Mouse (Mus musculus) thymus, postnatal 14 days (tissue): ENCODE measurements around the gene Nudt3.

Experiments
- DNase-seq: peaks from one replicate; pipeline ENCODE4 v3.0.0; 2021

Nudt3 gene

GRCm38 (mm10) chr17:27595659-27596375 is 27.5 kb downstream of the Nudt3 start:
- no peak for DNase-seq

GRCm38 (mm10) chr17:27592565-27592910 is 30.8 kb downstream of the Nudt3 start:
- DNase-seq = no peak

- peak; percentile 24 for DNase-seq
Measured at GRCm38 (mm10) chr17:27591826-27592564, 31.3 kb downstream of the Nudt3 start.

GRCm38 (mm10) chr17:27588231-27588630 is 35.1 kb downstream of the Nudt3 start:
- DNase-seq = no peak

GRCm38 (mm10) chr17:27587252-27587651 is 36.0 kb downstream of the Nudt3 start:
- no peak for DNase-seq

- DNase-seq = no peak
Measured at GRCm38 (mm10) chr17:27586661-27587060, 36.6 kb downstream of the Nudt3 start.

- no peak for DNase-seq
Measured at GRCm38 (mm10) chr17:27583185-27583894, 40.0 kb downstream of the Nudt3 start.

- DNase-seq = no peak
Measured at GRCm38 (mm10) chr17:27580392-27581068, 42.8 kb downstream of the Nudt3 start.

- DNase-seq = no peak
Measured at GRCm38 (mm10) chr17:27579816-27580215, 43.5 kb downstream of the Nudt3 start.

- DNase-seq = no peak
Measured at GRCm38 (mm10) chr17:27578487-27578886, 44.8 kb downstream of the Nudt3 start.

- DNase-seq = peak; percentile 30
Measured at GRCm38 (mm10) chr17:27577468-27577867, 45.8 kb downstream of the Nudt3 start.

GRCm38 (mm10) chr17:27576056-27576455 is 47.2 kb downstream of the Nudt3 start:
- DNase-seq = no peak

GRCm38 (mm10) chr17:27575116-27575776 is 48.0 kb downstream of the Nudt3 start:
- DNase-seq = no peak

GRCm38 (mm10) chr17:27574470-27575115 is 48.7 kb downstream of the Nudt3 start:
- DNase-seq = no peak

GRCm38 (mm10) chr17:27573772-27574320 is 49.4 kb downstream of the Nudt3 start:
- DNase-seq = no peak

GRCm38 (mm10) chr17:27571315-27571714 is 52.0 kb downstream of the Nudt3 start:
- DNase-seq = no peak

- no peak for DNase-seq
Measured at GRCm38 (mm10) chr17:27568228-27568627, 55.1 kb downstream of the Nudt3 start.

GRCm38 (mm10) chr17:27565942-27566267 is 57.4 kb downstream of the Nudt3 start:
- DNase-seq = no peak

GRCm38 (mm10) chr17:27565163-27565941 is 57.9 kb downstream of the Nudt3 start, which contains the start of gene AI413582:
Gene AI413582, minus strand, starts transcription at chr17:27565756.
- DNase-seq = peak; percentile 97

GRCm38 (mm10) chr17:27564391-27565162 is 58.7 kb downstream of the Nudt3 start:
- DNase-seq = peak; percentile 45
